Mouse (Mus musculus) gastrocnemius, adult 18-20 months (tissue): ENCODE results near the gene Smok3a. TPM values are rescaled to one million over a fixed set of nuclear protein-coding genes. Genes with fewer than 3 reads are reported as not detected.

Source experiments
- total RNA-seq, 2 experiments: library from RNA; stranded (reverse); gene quantifications; 2 replicates each; pipeline ENCODE4 v1.2.3; 2021

Gene Smok3a
- total RNA-seq, 2 experiments from 2014 or later = not detected

Other genes starting within 250 kb of the Smok3a start
- 1 to 10 TPM; 6.2 to 7.7 TPM for gene Ppp1r35, start 242.4 kb upstream of the Smok3a start, total RNA-seq
- gene Mepce, start 233.6 kb upstream of the Smok3a start, total RNA-seq = 10 to 100 TPM; 24.1 to 26.1 TPM
- under 1 TPM; 0.14 to 0.26 TPM for gene Zcwpw1, start 233.5 kb upstream of the Smok3a start, total RNA-seq
- under 1 TPM; 0.16 to 0.28 TPM for gene Pilra, start 185.0 kb upstream of the Smok3a start, total RNA-seq
- under 1 TPM in 1 of 2 experiments, not detected in 1; 0.17 TPM for gene Pilrb1, start 163.2 kb upstream of the Smok3a start, total RNA-seq
- not detected for gene Pilrb2, start 149.4 kb upstream of the Smok3a start, total RNA-seq
- gene Cyp3a13, start 99.6 kb upstream of the Smok3a start, total RNA-seq = under 1 TPM in 1 of 2 experiments, not detected in 1; 0.14 TPM
- under 1 TPM; 0.38 to 0.59 TPM for gene Gjc3, start 58.2 kb upstream of the Smok3a start, total RNA-seq
- gene Azgp1, start 39.7 kb upstream of the Smok3a start, total RNA-seq = under 1 TPM in 1 of 2 experiments, not detected in 1; 0.52 TPM
- not detected for gene Smok3b, start 168 bp downstream of the Smok3a start, total RNA-seq
- not detected for gene Smok3c, start 31.9 kb downstream of the Smok3a start, total RNA-seq
- 10 to 100 TPM; 11.2 to 11.8 TPM for gene Zkscan1, start 63.8 kb downstream of the Smok3a start, total RNA-seq
- gene Zscan21, start 95.6 kb downstream of the Smok3a start, total RNA-seq = 10 to 100 TPM; 15.0 to 15.4 TPM
- 1 to 10 TPM; 4.9 to 5.8 TPM for gene Zfp113, start 134.5 kb downstream of the Smok3a start, total RNA-seq
- gene Cops6, start 139.8 kb downstream of the Smok3a start, total RNA-seq = 100 to 1,000 TPM; 105 to 110 TPM
- 1 to 10 TPM; 6.6 to 7.0 TPM for gene Ap4m1, start 150.7 kb downstream of the Smok3a start, total RNA-seq
- gene Mcm7, start 151.2 kb downstream of the Smok3a start, total RNA-seq = 1 to 10 TPM; 6.5 to 7.8 TPM
- gene Taf6, start 166.2 kb downstream of the Smok3a start, total RNA-seq = 10 to 100 TPM; 34.5 to 34.9 TPM
- 1 to 10 TPM; 2.7 to 3.5 TPM for gene Cnpy4, start 166.2 kb downstream of the Smok3a start, total RNA-seq
- 1 to 10 TPM; 1.4 TPM for gene Mblac1, start 173.1 kb downstream of the Smok3a start, total RNA-seq
- gene Nxpe5, start 204.6 kb downstream of the Smok3a start, total RNA-seq = under 1 TPM; 0.09 to 0.31 TPM
- gene Lamtor4, start 234.2 kb downstream of the Smok3a start, total RNA-seq = 10 to 100 TPM; 47.2 to 51.1 TPM
- 1 to 10 TPM; 2.7 to 3.2 TPM for gene BC037034, start 242.8 kb downstream of the Smok3a start, total RNA-seq